Mouse (Mus musculus): ENCODE data around the gene Tcl1b2. TPM values are rescaled to one million over a fixed set of nuclear protein-coding genes. Genes with fewer than 3 reads are reported as not detected.

The Tcl1b2 gene
- polyA plus RNA-seq (2015; fragmentation: Nextera tagmentation; extraction: Ambion mirVana) = not detected in 2 replicates

DNA sequence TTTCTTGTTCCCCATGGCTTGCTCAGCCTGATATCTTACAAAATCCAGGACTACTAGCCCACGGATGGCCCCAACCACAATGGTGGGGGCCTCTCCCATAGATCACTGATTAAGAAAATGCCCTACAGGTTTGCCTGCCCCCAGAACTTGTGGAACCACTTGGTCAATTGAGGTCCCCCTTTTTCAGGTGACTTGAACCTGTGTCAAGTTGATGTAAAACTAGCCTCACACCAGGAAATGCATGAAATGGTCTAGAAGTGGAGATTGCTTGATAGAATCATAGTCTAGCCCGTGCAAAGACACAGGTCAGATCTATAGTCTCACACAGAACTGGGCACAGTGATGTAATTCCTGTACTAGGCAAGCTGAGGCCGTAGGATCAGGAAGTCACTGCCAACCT lies at the start of gene Tcl1b2:
TSS of gene Tcl1b2 (plus strand) at position 301 of the 400 bp plus-strand sequence.
- 84% methylated on average over 3 of the region's 3 CpGs for WGBS
- H3K27me3 ChIP-seq = no peaks in the 10 kb centered on the region
- H3K9ac ChIP-seq = no peak within 1 kb of the TSS
- H3K4me2 ChIP-seq = no peak within 1 kb of the TSS
- ATAC-seq (ENCODE audit: low read depth) = no peak
- H3K4me1 ChIP-seq (replicated peaks) = no peaks in the 10 kb centered on the region
- H3K27ac ChIP-seq (replicated peaks) = no peak within 1 kb of the TSS
- H3K36me3 ChIP-seq = no peaks in the 10 kb centered on the region
- H3K9me3 ChIP-seq = no peaks in the 10 kb centered on the region
- no peak within 1 kb of the TSS for H3K4me3 ChIP-seq

DNA sequence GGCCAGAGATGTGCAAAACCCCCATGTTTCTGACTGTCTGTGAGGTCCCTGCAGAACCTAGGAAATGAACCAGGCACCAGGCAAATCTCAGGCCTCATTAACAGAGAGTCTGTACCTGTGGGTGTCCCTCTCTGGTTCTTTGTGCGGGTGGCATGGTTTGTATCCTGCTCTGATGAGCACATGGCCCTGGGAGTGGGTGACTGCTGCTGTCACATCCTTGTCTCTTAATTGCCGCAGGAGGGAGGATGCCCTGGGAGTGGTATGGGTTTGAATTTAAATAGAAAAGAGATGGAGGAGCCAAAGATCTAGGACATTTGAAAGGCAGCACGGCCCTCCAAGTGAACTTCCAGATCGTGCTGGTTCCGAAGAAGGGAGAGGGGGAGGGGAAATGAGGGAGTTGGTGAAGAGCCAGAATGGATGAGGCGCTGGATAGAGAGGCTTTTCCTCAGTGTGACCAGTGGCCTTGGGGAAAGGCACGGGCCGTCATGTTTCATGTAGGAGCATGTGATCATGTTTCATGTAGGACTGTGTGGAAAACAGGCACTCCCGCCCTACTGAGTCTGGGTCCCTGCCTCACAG lies 46.3 kb upstream of the Tcl1b2 start:
- H3K9me3 ChIP-seq = no peaks in the 10 kb centered on the region
- no peaks in the 10 kb centered on the region for H3K27me3 ChIP-seq
- H3K36me3 ChIP-seq = no peaks in the 10 kb centered on the region
- 42% methylated on average over 9 of the region's 9 CpGs for WGBS
- no peak overlapping the region for H3K4me3 ChIP-seq
- ATAC-seq (ENCODE audit: low read depth) = no peak
- no peak overlapping the region for H3K9ac ChIP-seq
- peaks cover 35% of the 10 kb centered on the region for H3K4me1 ChIP-seq (replicated peaks)
- no peak overlapping the region for H3K4me2 ChIP-seq
- no peak overlapping the region for H3K27ac ChIP-seq (replicated peaks)

DNA sequence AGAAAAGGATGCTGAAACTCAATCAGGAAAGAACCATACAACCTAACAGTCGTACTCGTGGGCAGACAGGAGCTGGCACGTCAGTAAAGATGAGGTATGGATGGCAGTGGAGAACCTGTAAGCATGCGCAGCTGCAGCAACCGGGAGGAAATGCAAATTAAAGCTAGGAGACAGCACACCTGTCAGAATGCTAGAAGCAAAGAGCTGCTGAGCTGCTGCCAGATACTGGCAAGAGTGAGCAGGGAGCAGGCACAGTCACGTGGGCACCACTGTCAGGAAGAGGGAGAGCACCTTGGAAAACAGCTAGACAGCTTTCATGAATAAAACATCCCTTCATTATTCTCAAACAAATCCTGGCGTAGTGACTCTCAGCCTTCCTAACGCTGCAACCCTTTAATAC lies 42.9 kb upstream of the Tcl1b2 start:
- H3K27me3 ChIP-seq = 0 out of 2 replicates have a peak, but pooled peaks cover 5% of the 10 kb centered on the region

DNA sequence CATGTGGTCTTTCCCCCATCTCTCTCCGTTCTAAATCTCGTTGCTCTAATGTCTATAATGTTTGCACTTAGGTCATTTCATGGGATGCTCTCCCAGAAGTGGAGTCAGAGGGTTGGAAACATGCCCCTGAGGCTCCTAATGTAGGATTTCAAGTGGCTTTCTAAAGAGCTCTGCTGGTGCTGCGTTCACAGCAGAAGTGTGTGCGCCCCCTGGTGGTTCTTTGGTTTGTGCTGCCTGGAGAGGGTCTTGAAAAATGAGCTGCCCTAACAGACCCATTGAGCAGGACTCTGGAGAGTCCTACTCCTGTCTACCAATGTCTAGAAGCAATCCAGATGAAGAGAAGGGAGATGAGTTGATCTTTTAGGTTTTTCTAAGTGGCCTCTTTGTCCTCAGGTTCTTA lies 41.8 kb upstream of the Tcl1b2 start:
- H3K4me3 ChIP-seq = no peak overlapping the region
- H3K36me3 ChIP-seq = no peaks in the 10 kb centered on the region
- no peak for ATAC-seq (ENCODE audit: low read depth)
- WGBS = 4% methylated on average over 4 of the region's 4 CpGs
- H3K9me3 ChIP-seq = no peaks in the 10 kb centered on the region
- H3K27ac ChIP-seq (replicated peaks) = no peak overlapping the region
- no peak overlapping the region for H3K9ac ChIP-seq
- peaks cover 36% of the 10 kb centered on the region for H3K4me1 ChIP-seq (replicated peaks)
- no peak overlapping the region for H3K4me2 ChIP-seq
- 0 out of 2 replicates have a peak, but pooled peaks cover 5% of the 10 kb centered on the region for H3K27me3 ChIP-seq

More for the DNA sequence above, 42.9 kb upstream of the Tcl1b2 start:
- Histone ChIP-seq H3K4me1 (replicated peaks) (peaks cover 35% of the 10 kb centered on the region), H3K4me2 (no peak overlapping the region), H3K9me3 (no peaks in the 10 kb centered on the region), H3K36me3 (no peaks in the 10 kb centered on the region), H3K4me3 (no peak overlapping the region), H3K27ac (replicated peaks) (no peak overlapping the region), H3K9ac (no peak overlapping the region)
- ATAC-seq (ENCODE audit: low read depth) = peak; percentile 41; the same call in 1 of the 2 replicates
- 41% methylated on average over 8 of the region's 8 CpGs for WGBS

DNA sequence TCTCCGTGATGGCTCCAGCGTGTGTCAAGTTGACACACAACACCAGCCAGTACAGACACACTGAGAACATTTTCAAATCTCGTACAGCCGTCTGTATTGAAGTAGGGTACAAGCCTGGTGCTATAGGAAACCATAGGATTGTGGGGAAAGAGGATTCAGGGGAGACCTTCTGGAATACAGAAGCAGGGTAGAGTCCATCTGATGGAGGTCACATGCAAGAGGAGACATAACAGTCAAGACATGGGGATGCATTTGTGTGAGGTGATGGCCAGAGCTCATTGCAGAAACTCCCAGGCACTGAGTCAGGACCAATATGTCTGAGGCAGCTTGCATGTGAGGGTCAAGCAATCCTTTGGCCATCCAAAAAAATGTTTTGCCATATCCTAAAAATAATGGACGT lies 40.5 kb upstream of the Tcl1b2 start:
- 0 out of 2 replicates have a peak, but pooled peaks cover 5% of the 10 kb centered on the region for H3K27me3 ChIP-seq
- no peak for ATAC-seq (ENCODE audit: low read depth)
- H3K27ac ChIP-seq (replicated peaks) = no peak overlapping the region
- H3K36me3 ChIP-seq = no peaks in the 10 kb centered on the region
- no peak overlapping the region for H3K4me2 ChIP-seq
- no peaks in the 10 kb centered on the region for H3K9me3 ChIP-seq
- no peak overlapping the region for H3K4me3 ChIP-seq
- peaks cover 39% of the 10 kb centered on the region for H3K4me1 ChIP-seq (replicated peaks)
- no peak overlapping the region for H3K9ac ChIP-seq
- 88% methylated on average over 5 of the region's 5 CpGs for WGBS

DNA sequence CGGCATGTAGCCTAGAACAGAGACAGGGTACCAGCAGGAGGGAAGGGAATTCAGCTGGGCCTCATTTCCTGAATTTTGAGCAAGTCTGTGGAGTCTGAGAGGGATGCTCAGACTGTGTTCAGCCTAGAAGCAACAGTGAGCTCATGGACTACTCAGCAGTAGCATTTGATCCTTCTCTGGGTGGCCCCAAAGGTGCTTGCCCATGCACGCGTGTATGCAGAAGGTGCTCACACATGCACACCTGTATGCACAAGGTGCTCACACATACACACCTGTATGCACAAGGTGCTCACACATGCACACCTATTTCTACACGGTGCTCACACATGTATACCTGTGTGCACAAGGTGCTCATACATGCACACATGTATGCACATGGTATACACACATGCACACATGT lies 37.0 kb upstream of the Tcl1b2 start:
- Histone ChIP-seq H3K9me3 (no peaks in the 10 kb centered on the region), H3K4me3 (no peak overlapping the region), H3K4me2 (no peak overlapping the region), H3K27ac (replicated peaks) (no peak overlapping the region), H3K9ac (no peak overlapping the region), H3K36me3 (no peaks in the 10 kb centered on the region), H3K27me3 (0 out of 2 replicates have a peak, but pooled peaks cover 5% of the 10 kb centered on the region), H3K4me1 (replicated peaks) (peaks cover 27% of the 10 kb centered on the region)
- WGBS = 93% methylated on average over 4 of the region's 4 CpGs
- no peak for ATAC-seq (ENCODE audit: low read depth)

DNA sequence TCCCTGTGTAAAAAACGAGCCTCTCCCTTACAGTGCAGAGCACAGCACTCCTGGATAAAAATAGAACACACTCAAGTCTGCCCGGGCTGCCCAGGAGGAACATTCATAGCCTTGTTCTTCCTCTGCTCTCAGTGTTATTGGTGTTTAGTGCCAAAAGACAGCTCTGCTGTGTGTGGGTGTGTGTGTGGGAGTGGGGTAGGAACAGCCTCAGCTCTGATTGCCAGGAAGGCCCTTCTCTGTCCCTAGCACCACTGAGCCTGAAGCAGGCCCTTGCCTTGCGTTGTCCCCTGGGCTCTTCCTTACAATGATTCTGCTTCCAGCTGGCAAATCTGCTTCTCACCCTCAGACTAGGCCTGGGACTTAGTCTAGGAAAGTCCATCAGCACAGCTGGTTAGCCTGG lies 36.4 kb upstream of the Tcl1b2 start:
- H3K27ac ChIP-seq (replicated peaks) = no peak overlapping the region
- ATAC-seq (ENCODE audit: low read depth) = no peak
- WGBS = 70% methylated on average over 3 of the region's 3 CpGs

DNA sequence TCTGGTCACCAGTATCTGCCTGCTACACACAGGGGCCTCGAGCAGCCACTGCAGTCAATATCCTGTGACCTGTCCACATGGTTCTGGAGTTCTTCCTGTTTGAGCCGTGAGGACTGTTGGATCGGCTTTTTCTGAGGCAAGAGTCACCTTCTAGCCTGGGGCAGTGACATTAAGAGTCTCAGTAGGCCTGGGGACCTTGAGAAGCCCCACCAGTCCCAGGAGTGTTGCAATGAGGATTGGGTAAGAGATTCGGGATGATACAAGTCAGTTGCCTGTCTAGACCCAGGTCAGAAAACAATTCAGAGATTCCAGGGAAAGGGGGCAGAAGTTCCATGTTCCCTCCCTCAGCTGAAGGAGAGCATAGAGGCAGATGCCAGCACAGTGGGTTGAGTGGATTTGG lies 36.0 kb upstream of the Tcl1b2 start:
- H3K4me1 ChIP-seq (replicated peaks) = peaks cover 25% of the 10 kb centered on the region
- no peak overlapping the region for H3K27ac ChIP-seq (replicated peaks)
- H3K27me3 ChIP-seq = 0 out of 2 replicates have a peak, but pooled peaks cover 5% of the 10 kb centered on the region
- H3K4me3 ChIP-seq = no peak overlapping the region
- H3K4me2 ChIP-seq = no peak overlapping the region
- ATAC-seq (ENCODE audit: low read depth) = no peak
- WGBS = 80% methylated on average over 4 of the region's 4 CpGs
- no peaks in the 10 kb centered on the region for H3K36me3 ChIP-seq
- H3K9ac ChIP-seq = no peak overlapping the region
- H3K9me3 ChIP-seq = no peaks in the 10 kb centered on the region

More for the DNA sequence above, 36.4 kb upstream of the Tcl1b2 start:
- Histone ChIP-seq H3K4me2 (no peak overlapping the region), H3K9ac (0 out of 2 replicates have a peak overlapping the region, but pooled peaks have one; percentile 8), H3K36me3 (no peaks in the 10 kb centered on the region), H3K4me3 (no peak overlapping the region), H3K27me3 (0 out of 2 replicates have a peak, but pooled peaks cover 5% of the 10 kb centered on the region), H3K4me1 (replicated peaks) (peaks cover 25% of the 10 kb centered on the region), H3K9me3 (no peaks in the 10 kb centered on the region)

DNA sequence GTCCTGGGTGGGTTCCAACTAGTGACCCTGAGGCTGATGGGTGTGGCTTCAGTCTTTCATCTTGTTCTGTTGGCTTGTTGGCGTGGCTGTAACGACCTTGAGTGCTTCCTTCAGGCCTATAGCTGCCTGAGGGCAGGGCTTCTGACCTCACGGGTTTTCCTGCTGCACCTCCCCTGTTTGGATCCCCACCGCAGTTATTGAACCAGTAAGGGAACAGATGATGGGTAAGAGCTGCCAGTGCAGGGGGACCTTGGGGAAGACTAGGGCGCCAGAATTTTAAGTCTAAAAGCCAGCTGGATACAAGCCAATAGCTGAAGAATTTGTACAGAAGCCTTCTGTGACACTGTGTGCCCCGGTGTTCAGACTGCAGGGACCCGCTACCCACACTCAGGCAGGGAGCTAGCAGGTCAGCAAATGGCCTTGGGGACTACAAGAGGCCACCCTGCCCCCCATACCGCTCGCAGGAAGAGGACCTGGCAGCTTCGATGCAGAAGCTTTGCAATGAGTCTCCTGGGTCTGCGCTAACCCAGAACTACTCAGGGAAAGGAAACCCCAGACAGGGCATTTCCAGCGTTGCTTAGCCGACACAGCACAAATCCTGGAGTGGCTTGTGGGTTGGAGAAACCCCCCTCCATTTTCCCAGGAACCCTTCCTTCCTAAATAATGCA lies 33.4 kb upstream of the Tcl1b2 start:
- Histone ChIP-seq H3K4me2 (peak overlapping the region; percentile 20; the same call in 1 of the 2 replicates), H3K27me3 (no peaks in the 10 kb centered on the region)
- peak; percentile 69 for ATAC-seq (ENCODE audit: low read depth)

DNA sequence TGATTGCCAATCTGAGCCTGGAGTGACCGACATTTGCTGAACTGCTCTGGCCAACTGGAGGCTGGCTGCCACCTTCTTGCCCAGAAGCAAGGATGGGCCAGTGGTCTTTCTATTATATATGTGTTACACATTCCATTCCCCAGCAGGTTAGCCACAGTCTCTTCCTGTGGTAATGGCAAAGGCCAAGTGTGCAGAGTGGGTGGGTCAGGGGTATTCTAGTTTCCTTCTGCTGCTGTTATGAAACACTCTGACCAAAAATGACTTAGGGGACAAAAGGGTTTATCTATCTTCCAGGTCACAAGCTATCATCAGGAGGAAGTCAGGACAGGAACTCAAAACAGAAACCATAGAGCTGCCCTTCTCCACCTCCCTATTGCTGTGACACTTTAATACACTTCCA lies 29.2 kb upstream of the Tcl1b2 start:
- ATAC-seq (ENCODE audit: low read depth) = no peak
- Histone ChIP-seq H3K36me3 (no peaks in the 10 kb centered on the region), H3K4me1 (replicated peaks) (peaks cover 17% of the 10 kb centered on the region), H3K27me3 (no peaks in the 10 kb centered on the region), H3K4me2 (no peak overlapping the region), H3K9me3 (no peaks in the 10 kb centered on the region), H3K4me3 (no peak overlapping the region), H3K27ac (replicated peaks) (no peak overlapping the region), H3K9ac (no peak overlapping the region)
- WGBS = 92% methylated on average over 1 of the region's 1 CpGs

More for the DNA sequence above, 33.4 kb upstream of the Tcl1b2 start:
- Histone ChIP-seq H3K36me3 (no peaks in the 10 kb centered on the region), H3K27ac (replicated peaks) (peak overlapping the region; percentile 82), H3K9ac (no peak overlapping the region; the same call in 1 of the 2 replicates), H3K9me3 (no peaks in the 10 kb centered on the region), H3K4me1 (replicated peaks) (peaks cover 25% of the 10 kb centered on the region), H3K4me3 (no peak overlapping the region)
- 29% methylated on average over 13 of the region's 13 CpGs for WGBS

DNA sequence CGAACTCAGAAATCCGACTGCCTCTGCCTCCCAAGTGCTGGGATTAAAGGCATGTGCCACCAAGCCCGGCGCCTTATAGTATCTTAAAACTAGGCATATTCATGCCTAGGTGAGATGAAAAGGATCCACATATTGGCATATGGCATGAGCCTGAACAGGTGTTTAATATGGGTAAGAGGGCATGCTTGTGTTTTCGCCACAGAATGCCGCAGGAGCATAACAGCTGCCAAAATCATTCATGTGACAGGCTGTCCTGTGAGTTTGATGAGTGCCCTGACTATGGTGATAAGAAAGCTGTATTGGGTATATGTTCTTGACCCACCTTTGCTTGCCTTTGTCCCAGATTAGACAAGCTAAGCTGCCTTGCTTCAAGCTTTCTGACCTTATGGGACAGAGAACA lies 20.5 kb upstream of the Tcl1b2 start:
- WGBS = 85% methylated on average over 6 of the region's 6 CpGs
- Histone ChIP-seq H3K27ac (replicated peaks) (no peak overlapping the region), H3K4me2 (no peak overlapping the region), H3K9ac (no peak overlapping the region), H3K27me3 (no peaks in the 10 kb centered on the region), H3K4me1 (replicated peaks) (no peaks in the 10 kb centered on the region), H3K9me3 (no peaks in the 10 kb centered on the region), H3K36me3 (no peaks in the 10 kb centered on the region), H3K4me3 (no peak overlapping the region)
- no peak for ATAC-seq (ENCODE audit: low read depth)

DNA sequence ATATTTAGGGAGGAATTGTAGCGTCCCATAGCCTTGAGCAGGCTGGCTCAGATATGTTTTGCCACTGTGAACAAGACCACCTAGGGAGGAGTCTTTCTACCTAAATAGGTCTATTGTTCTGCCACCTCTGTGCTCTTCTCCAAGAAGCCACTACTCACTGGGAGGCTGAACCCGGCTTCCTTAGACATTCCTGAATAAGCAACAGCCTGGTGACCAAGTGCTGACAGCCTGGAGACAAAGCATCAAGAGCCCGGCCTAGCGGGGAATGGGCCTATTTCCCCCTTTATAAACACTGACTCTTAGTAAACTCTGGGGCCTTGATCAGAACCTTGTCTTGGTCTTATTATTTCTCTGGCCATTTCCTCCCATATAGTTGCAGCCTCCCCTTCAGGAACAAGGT lies 19.3 kb upstream of the Tcl1b2 start:
- H3K4me3 ChIP-seq = no peak overlapping the region
- H3K9me3 ChIP-seq = no peaks in the 10 kb centered on the region
- H3K27ac ChIP-seq (replicated peaks) = no peak overlapping the region
- H3K9ac ChIP-seq = no peak overlapping the region
- H3K27me3 ChIP-seq = no peaks in the 10 kb centered on the region
- H3K36me3 ChIP-seq = no peaks in the 10 kb centered on the region
- WGBS = 43% methylated on average over 4 of the region's 4 CpGs
- no peak for ATAC-seq (ENCODE audit: low read depth)
- no peak overlapping the region for H3K4me2 ChIP-seq
- H3K4me1 ChIP-seq (replicated peaks) = no peaks in the 10 kb centered on the region

Measured in neural tube, embryonic 13.5 days (tissue).